Mouse (Mus musculus) heart, adult 11 months (tissue): ENCODE data around the gene Tsen54.

Experiments used
- DNase-seq: peaks from one replicate; pipeline ENCODE4 v3.0.0; 2022

Gene Tsen54

GRCm38 (mm10) chr11:115872437-115872836 lies 57.9 kb downstream of the Tsen54 start:
- DNase-seq, result no peak
